Mouse (Mus musculus) limb, embryonic 10.5 days (tissue): ENCODE results near the gene Gdf2. TPM values are rescaled to one million over a fixed set of nuclear protein-coding genes. Genes with fewer than 3 reads are reported as not detected.

Experiments used
- DNase-seq: peaks from one replicate; pipeline ENCODE4 v3.0.0-alpha.2; 2017; ENCODE audit warnings: low spot score
- H3K27ac ChIP-seq: fragments of 300-500 bp; sonication (generic); 2 replicates; pipeline ENCODE4 v1.5.1; 2016; ENCODE audit warnings: mild to moderate bottlenecking
- H3K27me3 ChIP-seq: fragments of 300-500 bp; sonication (generic); 2 replicates; pipeline ENCODE4 v1.6.1; 2016; ENCODE audit warnings: low read depth, mild to moderate bottlenecking; ENCODE audit not compliant: poor library complexity, severe bottlenecking
- H3K36me3 ChIP-seq: fragments of 300-500 bp; sonication (generic); 2 replicates; pipeline ENCODE4 v1.6.1; 2016; ENCODE audit warnings: mild to moderate bottlenecking, moderate library complexity
- H3K4me1 ChIP-seq: fragments of 300-500 bp; sonication (generic); 2 replicates; pipeline ENCODE4 v1.6.1; 2016
- H3K4me3 ChIP-seq: fragments of 300-500 bp; sonication (generic); 2 replicates; pipeline ENCODE4 v1.5.1; 2016; ENCODE audit warnings: mild to moderate bottlenecking, moderate library complexity
- H3K9me3 ChIP-seq: fragments of 300-500 bp; sonication (generic); replicated peaks from 2 replicates; pipeline ENCODE4 v1.6.1; 2016; ENCODE audit warnings: mild to moderate bottlenecking
- WGBS: fragments of 180-500 bp; shearing (Covaris S2); methylation state at CpG from one replicate; pipeline ENCODE4 v1.1.7; 2016; 5-methylcytosine and 5-hydroxymethylcytosine counted together
- polyA plus RNA-seq: library from polyadenylated mRNA; unstranded; fragments of >200 nt; fragmentation: Nextera tagmentation; extraction: Ambion mirVana; gene quantifications from 2 replicates; pipeline ENCODE4 v1.2.1, GENCODE M21; 2016

Gene Gdf2
- polyA plus RNA-seq, 1 experiment from 2014 or later = not detected

DNA sequence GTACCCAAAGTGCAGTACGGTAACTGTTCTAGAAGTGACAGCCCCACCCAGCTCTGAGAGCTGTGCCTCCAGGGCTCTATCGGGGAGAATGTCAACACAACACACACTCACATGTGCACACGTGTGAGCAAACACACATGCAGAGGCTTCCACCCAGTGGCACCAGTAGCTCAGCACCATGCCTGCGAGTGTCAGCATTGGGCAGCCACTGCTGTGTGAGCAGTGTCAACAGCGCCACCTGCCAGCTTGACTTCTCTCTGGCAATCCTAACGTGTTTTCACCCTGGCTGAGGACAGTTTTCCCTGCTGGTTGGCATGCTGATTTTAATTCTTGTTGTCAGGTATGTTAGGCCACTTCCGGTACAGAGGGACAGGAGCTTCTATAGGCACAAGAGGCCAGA lies 31.8 kb downstream of the Gdf2 start:
- Histone ChIP-seq H3K9me3 (no peaks in the 10 kb centered on the region), H3K27me3 (peaks cover 18% of the 10 kb centered on the region; the same call in 1 of the 2 replicates), H3K36me3 (no peaks in the 10 kb centered on the region), H3K27ac (no peak overlapping the region), H3K4me1 (peaks cover under 1% of the 10 kb centered on the region; the same call in 1 of the 2 replicates), H3K4me3 (no peak overlapping the region)
- WGBS = 46% methylated on average over 7 of the region's 7 CpGs
- peak; percentile 37 for DNase-seq

DNA sequence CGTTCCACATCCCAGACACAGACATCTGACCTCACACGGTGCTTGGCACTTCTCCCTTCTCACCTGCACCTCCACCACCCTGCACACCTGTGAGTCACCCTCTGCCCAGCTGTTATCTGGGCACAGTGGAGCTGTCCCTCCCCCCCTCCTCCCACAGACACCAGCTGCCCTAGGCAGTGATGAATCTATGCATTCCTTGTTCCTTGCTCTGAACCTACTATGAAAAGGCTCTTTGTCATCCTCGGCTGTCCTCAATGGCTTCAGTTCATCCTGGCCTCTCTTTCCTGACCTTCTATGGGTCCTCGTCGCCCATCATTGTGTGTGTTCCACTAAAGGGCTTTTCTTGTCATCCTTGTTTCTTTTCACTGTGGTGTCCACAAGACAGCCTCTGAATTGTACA lies 33.9 kb downstream of the Gdf2 start:
- H3K27ac ChIP-seq = no peak overlapping the region
- 83% methylated on average over 5 of the region's 5 CpGs for WGBS
- H3K4me1 ChIP-seq = peaks cover 13% of the 10 kb centered on the region
- no peaks in the 10 kb centered on the region for H3K36me3 ChIP-seq
- DNase-seq = no peak
- peaks cover 37% of the 10 kb centered on the region for H3K27me3 ChIP-seq
- H3K4me3 ChIP-seq = no peak overlapping the region
- H3K9me3 ChIP-seq = no peaks in the 10 kb centered on the region

DNA sequence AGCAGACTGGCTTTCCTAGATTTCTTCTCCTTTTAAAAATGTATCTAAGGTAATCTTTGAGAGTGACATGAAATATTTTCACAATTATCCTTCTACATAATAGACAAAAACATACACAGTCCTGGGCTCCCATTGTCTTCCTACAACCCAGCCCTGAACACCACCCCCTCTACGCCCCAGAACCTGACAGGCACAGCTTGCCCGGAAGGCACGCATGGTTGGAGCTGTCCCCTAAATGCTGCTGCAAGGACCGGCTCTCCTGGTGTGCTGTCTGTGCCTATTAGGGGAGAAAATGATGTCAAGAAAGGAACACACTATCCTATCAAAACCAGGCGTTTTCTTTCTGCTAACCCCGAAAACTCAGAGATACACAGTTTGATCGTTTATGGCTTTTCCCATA lies 36.9 kb downstream of the Gdf2 start:
- H3K27me3 ChIP-seq = peaks cover 37% of the 10 kb centered on the region
- WGBS = 46% methylated on average over 7 of the region's 7 CpGs

DNA sequence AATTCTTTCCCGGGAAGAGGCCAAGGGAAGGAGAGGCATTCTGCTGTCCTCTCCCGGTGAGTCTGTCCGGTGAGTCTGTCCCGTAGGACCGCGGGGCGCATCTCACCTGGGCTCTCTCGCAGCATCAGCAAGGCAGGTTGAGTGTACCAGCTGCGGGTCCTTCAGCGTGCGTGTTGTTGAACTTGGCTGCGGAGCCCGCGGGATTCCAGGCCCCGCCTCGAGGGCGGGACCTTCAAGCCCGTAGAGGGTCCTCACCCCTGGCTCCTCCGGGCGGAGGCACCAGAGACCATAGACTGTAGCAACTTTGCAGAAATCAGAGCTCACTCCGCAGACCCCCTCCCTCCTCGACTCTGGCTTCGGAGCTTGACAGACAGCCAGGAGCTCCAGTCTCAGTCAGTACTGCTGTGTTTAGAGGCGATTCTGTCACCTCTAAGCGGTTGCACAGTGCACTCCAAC lies 37.8 kb downstream of the Gdf2 start, which contains the start of gene Zfp488:
Gene Zfp488 (minus strand): TSS at position 161 of the 456 bp plus-strand sequence.
- peak; percentile 60 for DNase-seq
- H3K27me3 ChIP-seq = peaks cover 37% of the 10 kb centered on the region
- no peaks in the 10 kb centered on the region for H3K36me3 ChIP-seq
- WGBS = 3% methylated on average over 25 of the region's 25 CpGs
- H3K9me3 ChIP-seq = no peaks in the 10 kb centered on the region
- no peak within 1 kb of the TSS for H3K27ac ChIP-seq
- peak within 1 kb of the TSS; percentile 54 for H3K4me3 ChIP-seq
- peaks cover 13% of the 10 kb centered on the region for H3K4me1 ChIP-seq

More for the DNA sequence above, 36.9 kb downstream of the Gdf2 start:
- DNase-seq = no peak
- Histone ChIP-seq H3K9me3 (no peaks in the 10 kb centered on the region), H3K27ac (no peak overlapping the region), H3K4me1 (peaks cover 13% of the 10 kb centered on the region), H3K36me3 (no peaks in the 10 kb centered on the region), H3K4me3 (no peak overlapping the region)

DNA sequence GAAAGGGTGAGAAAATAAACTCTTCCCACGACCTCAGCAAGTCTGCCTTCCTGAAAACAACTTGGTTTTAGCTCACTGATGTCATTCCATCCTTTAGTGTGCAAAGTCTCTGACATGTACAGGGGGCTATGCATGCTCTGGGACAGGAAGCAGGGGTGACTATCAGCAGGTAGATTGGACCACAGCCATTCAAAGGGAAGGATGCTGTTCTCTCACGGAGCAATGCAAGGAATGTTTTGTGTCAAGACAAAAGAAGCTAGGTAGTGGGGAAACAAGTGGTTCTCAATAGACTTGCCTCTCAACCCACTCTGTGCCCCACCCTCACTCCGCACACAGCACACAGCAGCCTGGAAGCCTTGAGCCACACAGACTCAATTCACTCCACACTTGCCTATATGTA lies 48.4 kb downstream of the Gdf2 start:
- Histone ChIP-seq H3K36me3 (no peaks in the 10 kb centered on the region), H3K4me1 (no peaks in the 10 kb centered on the region), H3K27me3 (0 out of 2 replicates have a peak, but pooled peaks cover 4% of the 10 kb centered on the region), H3K4me3 (no peak overlapping the region), H3K9me3 (no peaks in the 10 kb centered on the region), H3K27ac (no peak overlapping the region)
- no peak for DNase-seq
- WGBS = 71% methylated on average over 3 of the region's 3 CpGs

DNA sequence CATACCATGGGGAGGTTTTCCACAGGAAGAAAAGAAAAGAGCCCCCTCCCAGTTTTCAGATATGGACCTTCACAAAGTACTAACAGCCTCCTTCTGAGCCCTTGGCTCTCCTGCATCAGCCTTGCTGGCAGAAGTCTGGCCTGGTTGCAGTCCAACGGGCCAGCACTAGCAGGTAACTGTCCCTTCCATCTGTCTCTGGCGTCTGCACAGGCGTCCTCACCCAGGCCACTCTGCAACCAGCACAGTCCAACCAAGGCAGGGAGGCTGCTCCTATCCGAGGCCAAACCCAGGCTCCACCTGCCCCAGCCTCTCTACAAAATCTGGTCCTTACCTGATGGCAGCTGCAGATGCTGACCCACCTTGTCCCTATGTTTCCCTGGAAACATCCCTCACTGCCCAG lies 51.1 kb downstream of the Gdf2 start:
- Histone ChIP-seq H3K4me1 (peaks cover 4% of the 10 kb centered on the region), H3K4me3 (no peak overlapping the region), H3K36me3 (no peaks in the 10 kb centered on the region), H3K27me3 (0 out of 2 replicates have a peak, but pooled peaks cover 4% of the 10 kb centered on the region), H3K9me3 (no peaks in the 10 kb centered on the region), H3K27ac (no peak overlapping the region)
- WGBS = 79% methylated on average over 4 of the region's 4 CpGs
- peak; percentile 22 for DNase-seq

DNA sequence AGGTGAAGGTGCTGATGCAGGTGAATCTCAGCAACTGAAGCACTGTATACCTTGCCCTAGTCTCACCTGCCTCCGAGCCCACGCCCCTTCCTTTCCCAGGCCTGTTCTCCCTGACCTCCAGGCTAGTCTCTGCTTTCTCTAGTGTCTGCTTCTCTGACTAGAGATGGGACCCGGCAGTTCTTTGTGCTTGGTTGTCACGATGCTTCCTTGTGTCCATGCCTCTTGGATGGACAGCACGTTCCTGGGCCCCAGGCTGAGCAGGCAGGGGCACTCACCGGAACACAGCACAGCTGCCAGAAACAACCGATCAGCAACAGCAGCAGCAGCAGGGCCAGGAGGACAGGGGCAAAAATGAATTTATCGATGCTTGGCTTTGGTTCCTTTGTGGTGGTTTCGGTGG lies 52.2 kb downstream of the Gdf2 start:
- Histone ChIP-seq H3K27me3 (0 out of 2 replicates have a peak, but pooled peaks cover 4% of the 10 kb centered on the region), H3K4me3 (no peak overlapping the region), H3K36me3 (no peaks in the 10 kb centered on the region), H3K27ac (no peak overlapping the region), H3K4me1 (peaks cover 14% of the 10 kb centered on the region), H3K9me3 (no peaks in the 10 kb centered on the region)
- peak; percentile 19 for DNase-seq
- WGBS = 91% methylated on average over 9 of the region's 9 CpGs

DNA sequence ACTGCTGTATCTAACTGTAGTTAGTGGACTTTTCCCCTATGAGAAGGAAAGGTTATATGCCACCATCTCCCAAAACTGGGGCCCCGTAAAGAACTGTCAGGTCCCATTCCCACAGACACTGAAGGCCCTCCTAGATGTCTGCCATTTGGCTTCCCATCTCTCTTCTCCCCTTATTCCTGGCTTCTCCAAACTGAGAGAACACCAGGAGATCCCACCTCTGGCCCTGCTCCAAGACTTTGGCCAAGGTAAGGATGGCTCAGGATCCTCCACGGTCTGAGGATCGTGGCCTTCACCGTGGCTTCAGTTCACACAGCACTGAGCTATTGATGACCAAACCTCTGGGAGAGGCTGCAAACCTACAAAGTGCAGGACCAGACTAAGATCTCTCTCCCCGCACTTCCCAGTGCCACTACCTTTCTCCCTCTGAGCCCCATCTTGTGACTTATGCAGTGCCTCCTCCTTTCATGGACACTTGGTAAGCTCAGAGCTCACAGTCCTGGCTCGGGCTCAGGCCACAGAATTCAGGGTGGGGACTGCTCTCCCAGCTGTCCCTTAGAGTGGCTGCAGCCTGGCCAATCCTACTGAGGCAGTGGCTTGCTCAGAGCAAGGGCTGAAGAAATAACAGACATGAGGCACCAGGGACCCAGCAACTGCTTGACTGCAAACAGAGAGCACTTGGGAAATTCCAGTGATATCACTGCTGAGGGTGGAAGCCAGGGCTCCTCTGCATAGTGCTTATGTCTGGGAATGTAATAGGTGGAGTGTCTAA lies 52.9 kb downstream of the Gdf2 start:
- no peaks in the 10 kb centered on the region for H3K36me3 ChIP-seq
- H3K4me3 ChIP-seq = no peak overlapping the region
- no peaks in the 10 kb centered on the region for H3K9me3 ChIP-seq
- H3K4me1 ChIP-seq = peaks cover 14% of the 10 kb centered on the region
- 89% methylated on average over 6 of the region's 6 CpGs for WGBS
- no peak overlapping the region for H3K27ac ChIP-seq
- 0 out of 2 replicates have a peak, but pooled peaks cover 4% of the 10 kb centered on the region for H3K27me3 ChIP-seq
- DNase-seq = peak; percentile 22

Other genes starting within 250 kb of the Gdf2 start
- gene Gdf10, start 17.5 kb upstream of the Gdf2 start, polyA plus RNA-seq = 1.1 and 2.8 TPM in 2 replicates
- gene Rbp3, start 13.0 kb downstream of the Gdf2 start, polyA plus RNA-seq = not detected in 2 replicates
- 0.04 and 0.08 TPM in 2 replicates for gene Zfp488, start 37.7 kb downstream of the Gdf2 start, polyA plus RNA-seq
- not detected in 2 replicates for gene Gm30083, start 74.1 kb downstream of the Gdf2 start, polyA plus RNA-seq
- gene Gm5460, start 75.7 kb downstream of the Gdf2 start, polyA plus RNA-seq = not detected in 2 replicates
- gene Antxrl, start 111.7 kb downstream of the Gdf2 start, polyA plus RNA-seq = not detected in 2 replicates
- 0.65 and 0.70 TPM in 2 replicates for gene Anxa8, start 144.9 kb downstream of the Gdf2 start, polyA plus RNA-seq
- gene A630023A22Rik, start 161.7 kb downstream of the Gdf2 start, polyA plus RNA-seq = not detected in 2 replicates
- not detected in 2 replicates for gene Npy4r, start 211.4 kb downstream of the Gdf2 start, polyA plus RNA-seq